Mouse (Mus musculus) CH12F3 (cell line): Measurements from ENCODE around the gene Flot1.
"Not testable (repeated sequence)": the region's sequence is repeated elsewhere in the genome, so short reads cannot be mapped to it uniquely, and the experiment has no call there.

Experiments
- in situ Hi-C: fragments of 300-500 bp; cut with MboI; formaldehyde crosslinking; loops from 2 replicates; pipeline ENCODE4 v1.14.3; 2020; ENCODE audit warnings: low sequenced_read_pairs

Flot1 gene

GRCm38 (mm10) chr17:35835424-35836140, 12.6 kb downstream of the Flot1 start:
- in situ Hi-C loops: no loop called here

DNA sequence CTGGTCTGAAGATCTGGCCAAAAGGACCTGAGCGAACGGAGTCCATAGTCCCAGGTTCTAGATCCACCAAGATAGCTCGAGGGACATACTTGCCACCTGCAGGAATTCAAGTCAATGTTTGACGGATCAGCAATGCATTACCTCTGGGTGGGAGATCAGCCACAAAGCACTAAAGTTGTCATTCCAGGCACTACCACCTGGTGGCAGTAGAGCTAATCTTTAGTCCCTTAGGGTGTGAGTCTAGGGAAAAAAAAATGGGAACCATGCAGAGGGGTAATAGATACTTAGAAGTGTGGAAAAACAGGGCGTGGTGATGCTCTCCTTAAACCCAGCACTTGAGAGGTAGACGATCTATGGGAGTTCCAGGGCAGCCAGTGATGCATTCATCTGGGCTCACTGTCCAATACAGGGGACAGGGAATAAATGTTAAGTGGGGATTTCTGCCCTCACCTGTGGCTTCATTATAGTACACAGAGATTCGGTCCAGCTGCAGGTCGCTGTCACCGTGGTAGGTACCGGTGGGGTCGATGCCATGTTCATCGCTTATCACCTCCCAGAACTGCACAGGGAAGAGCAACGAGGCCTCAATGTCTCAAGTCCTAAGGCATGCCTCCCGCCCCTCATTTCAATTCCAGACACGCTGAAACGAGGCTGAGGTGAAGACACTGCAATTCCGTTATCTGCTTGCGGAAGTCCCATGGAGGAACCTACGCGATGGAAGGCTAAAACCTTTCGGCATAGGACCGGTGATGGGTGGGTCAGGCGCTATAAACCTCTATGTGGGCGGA, 13.3 kb downstream of the Flot1 start:
- in situ Hi-C loops: no loop called here

GRCm38 (mm10) chr17:35836991-35837422, 14.0 kb downstream of the Flot1 start:
- in situ Hi-C loops: no loop called here

DNA sequence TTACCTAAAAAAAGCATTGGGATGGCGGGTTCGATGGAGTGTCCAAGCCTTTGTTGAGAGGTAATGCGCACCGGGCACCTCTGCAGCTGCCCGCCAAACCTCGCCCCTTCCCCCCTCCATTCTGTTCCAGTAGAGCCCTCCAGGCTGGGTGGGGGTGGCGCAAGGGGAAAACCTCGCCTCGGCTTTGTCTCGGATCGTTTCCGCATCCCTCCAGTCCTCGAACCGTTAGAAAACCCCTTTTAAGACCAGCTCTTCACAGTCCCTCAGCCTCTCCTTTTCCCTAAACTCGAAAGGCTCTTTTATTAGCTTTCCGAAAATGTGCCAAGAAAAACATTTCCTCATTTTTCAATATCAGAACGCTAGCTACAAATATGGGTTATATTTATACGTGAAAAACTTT, 14.5 kb downstream of the Flot1 start:
- in situ Hi-C loops: no loop called here

- in situ Hi-C loops: no loop called here
Measured at GRCm38 (mm10) chr17:35838122-35838544, 15.1 kb downstream of the Flot1 start, which contains the start of gene Tubb5. TSS of gene Tubb5 (minus strand) at chr17:35838306.

DNA sequence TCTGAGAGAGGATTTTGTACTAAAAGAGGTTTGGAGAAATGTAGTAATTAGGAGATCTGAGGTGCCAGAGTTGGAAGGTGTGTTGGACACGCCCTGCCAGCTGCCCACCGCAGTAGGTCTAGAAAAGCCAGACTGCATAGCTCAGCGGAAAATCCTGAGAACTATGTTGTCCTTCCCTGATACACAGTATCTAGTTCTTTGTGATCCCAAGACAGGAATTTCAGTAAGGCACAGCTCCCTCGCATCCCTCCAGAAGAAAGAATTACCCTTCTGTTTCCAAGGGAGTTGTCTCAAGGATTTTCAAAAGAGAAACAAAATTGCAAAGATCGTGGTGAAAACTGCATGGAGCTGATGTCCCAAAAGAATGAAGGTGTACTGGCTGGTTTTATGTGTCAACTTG, 15.5 kb downstream of the Flot1 start:
- in situ Hi-C loops: no loop called here

DNA sequence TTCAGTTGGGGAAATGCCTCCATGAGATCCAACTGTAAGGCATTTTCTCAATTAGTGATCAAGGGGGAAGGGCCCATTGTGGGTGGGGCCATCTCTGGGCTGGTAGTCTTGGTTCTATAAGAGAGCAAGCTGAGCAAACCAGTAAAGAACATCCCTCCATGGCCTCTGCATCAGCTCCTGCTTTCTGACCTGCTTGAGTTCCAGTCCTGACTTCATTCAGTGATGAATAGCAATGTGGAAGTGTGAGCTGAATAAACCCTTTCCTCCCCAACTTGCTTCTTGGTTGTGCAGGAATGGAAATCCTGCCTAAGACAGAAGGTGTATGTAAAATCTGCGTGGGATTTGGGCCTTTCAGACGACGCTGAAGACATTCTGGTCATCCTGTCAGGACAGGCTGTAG, 16.0 kb downstream of the Flot1 start:
- in situ Hi-C loops: not testable (repeated sequence)

- in situ Hi-C loops: no loop called here
Measured at GRCm38 (mm10) chr17:35840561-35840960, 17.5 kb downstream of the Flot1 start.

GRCm38 (mm10) chr17:35841076-35841950, 18.3 kb downstream of the Flot1 start, which contains the start of gene Mdc1:
TSS of gene Mdc1 (plus strand) at chr17:35841515.
- in situ Hi-C loops: no loop called here

GRCm38 (mm10) chr17:35842006-35842405, 19.0 kb downstream of the Flot1 start:
- in situ Hi-C loops: no loop called here

GRCm38 (mm10) chr17:35843514-35843913, 20.5 kb downstream of the Flot1 start:
- in situ Hi-C loops: no loop called here

DNA sequence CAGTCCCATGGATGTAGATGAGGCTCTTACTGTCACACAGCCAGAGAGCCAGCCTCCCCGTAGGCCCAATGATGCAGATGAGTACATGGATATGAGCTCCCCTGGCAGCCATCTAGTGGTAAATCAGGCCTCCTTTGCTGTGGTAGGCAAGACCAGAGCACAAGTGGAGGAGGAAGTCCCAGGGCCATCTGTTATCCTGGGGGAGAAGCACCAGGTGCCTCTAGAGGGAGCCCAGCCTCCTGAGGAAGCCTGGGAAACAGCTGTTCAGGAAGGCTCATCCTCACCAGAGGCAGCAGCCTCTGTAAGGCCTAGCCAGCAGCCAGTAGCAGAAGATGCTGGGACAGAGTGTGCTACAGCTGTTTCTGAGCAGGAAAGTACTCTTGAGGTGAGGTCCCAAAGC, 25.1 kb downstream of the Flot1 start:
- in situ Hi-C loops: no loop called here

- in situ Hi-C loops: no loop called here
Measured at GRCm38 (mm10) chr17:35850974-35851373, 27.9 kb downstream of the Flot1 start.

DNA sequence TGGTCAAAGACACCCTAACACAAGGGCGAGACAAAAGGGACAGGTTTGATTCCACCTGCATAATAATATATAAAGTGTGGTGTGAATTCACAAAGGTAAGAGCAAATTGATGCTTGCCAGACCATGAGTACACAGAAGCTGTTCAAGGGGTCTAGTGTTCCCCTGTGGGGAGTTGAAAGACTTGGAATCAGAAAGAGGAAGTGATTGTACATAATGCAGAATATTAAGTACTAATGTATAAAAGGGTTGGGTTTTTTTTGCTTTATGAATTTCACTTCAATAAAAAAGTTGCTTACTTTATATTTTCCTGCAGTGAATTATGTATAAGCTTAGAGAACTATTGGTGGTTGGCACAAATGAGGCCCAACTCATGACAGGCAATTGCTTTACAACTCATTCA, 36.3 kb downstream of the Flot1 start:
- in situ Hi-C loops: no loop called here

DNA sequence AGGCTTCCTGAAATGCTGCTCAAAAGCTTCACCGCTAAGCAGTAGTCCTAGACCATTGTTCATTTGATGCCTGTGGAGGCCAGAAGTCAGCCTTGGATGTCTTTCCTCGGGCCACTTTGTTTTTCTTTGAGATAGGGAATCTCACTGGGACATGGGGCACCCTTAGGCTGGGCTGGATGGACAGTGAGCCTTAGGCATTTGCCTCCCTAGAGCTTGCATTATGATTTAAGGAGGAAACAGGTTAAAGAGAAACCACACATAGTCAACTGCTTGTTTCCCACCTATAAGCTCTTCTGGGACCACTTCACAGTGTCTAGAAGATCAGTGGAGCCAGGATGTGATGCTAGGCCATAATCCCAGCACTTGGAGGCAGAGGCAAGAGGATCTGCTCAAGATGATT, 36.8 kb downstream of the Flot1 start:
- in situ Hi-C loops: no loop called here

GRCm38 (mm10) chr17:35860831-35861197, 37.8 kb downstream of the Flot1 start:
- in situ Hi-C loops: no loop called here

DNA sequence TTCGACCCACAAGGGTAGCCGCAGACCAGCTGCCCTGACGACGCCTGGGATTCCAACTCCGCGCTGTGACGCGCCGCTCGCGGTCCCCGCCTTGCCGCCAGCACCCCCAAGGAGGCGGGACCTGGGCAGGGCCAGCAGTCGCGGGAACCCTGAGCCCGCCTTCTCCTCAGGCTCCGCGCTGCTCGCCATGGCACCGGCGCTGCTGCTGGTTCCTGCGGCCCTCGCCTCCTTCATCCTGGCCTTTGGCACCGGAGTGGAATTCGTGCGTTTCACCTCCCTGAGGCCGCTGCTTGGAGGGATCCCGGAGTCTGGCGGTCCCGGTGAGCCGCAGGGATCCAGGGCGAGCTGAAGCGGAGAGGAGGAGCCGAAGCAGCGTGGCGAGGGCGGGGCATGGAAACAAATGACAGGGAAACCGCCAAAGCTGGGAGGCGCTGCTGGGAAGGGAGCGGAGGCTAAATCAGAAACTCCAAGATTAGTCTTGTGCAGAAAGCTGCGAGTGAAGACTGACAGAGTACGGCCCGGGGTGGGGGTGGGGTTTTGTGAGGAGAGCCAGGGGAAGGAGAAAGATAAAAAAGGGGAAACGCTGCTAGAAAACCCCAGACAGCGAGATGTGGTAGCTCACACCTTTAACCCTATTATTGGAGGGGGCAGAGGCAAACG, 38.3 kb downstream of the Flot1 start, which contains the start of gene Nrm:
Nrm (plus strand) TSS at position 121 of the 660 bp plus-strand sequence.
- in situ Hi-C loops: no loop called here

GRCm38 (mm10) chr17:35864832-35865353, 41.9 kb downstream of the Flot1 start:
- in situ Hi-C loops: no loop called here

DNA sequence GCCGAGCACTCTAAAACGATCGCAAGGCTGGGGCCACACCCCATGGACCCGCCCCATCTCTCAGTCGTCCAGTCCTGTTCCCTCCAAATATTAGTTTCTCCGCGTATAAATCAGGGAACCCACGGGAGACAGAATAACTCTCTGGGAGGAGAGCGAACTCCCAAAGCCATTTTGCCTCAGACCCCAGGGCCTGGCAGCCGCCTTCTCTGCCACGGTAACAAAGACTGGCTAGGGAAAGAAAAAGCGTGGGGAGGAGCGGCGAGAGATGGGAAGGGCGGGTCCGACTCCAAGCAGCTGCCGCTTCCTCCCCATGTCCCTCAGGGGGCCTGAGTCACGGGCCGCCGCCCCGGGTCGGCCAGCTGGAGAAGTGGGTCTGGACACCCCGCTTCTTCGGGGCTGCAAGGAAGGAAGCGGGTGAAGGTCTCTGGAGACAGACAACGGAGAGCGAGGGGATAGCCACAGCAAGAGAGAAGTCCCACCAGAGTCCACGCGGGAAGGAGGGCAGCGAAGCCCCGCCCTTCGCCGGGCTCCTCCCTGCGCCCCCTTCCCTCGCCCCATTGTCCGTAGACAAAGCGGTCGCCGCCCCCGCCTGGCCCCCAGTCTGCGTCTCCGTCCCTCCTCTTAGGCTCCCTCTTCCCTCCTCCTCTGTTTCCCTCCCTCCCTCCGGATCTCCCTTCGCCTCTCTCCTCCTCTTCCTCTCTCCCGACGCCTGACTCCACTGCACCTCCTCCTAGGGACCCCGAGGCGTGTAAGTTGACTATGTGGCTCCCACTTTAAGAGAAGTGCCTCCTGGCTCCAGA, 42.7 kb downstream of the Flot1 start, which contains the start of gene Ppp1r18:
Ppp1r18 (plus strand) TSS at position 113 of the 800 bp plus-strand sequence.
- in situ Hi-C loops: no loop called here
